Mouse (Mus musculus): ENCODE measurements around the gene Ccdc6.

Ccdc6 gene

GRCm38 (mm10) chr10:70096366-70097188, at the start of gene Ccdc6:
Ccdc6 (plus strand) TSS chr10:70097121.
- peak; percentile 88 for DNase-seq (ENCODE audit: low spot score)

- DNase-seq (ENCODE audit: low spot score) = no peak
Observed at GRCm38 (mm10) chr10:70049771-70050170, 47.1 kb upstream of the Ccdc6 start.

GRCm38 (mm10) chr10:70055291-70055690, 41.6 kb upstream of the Ccdc6 start:
- DNase-seq (ENCODE audit: low spot score) = no peak

DNA sequence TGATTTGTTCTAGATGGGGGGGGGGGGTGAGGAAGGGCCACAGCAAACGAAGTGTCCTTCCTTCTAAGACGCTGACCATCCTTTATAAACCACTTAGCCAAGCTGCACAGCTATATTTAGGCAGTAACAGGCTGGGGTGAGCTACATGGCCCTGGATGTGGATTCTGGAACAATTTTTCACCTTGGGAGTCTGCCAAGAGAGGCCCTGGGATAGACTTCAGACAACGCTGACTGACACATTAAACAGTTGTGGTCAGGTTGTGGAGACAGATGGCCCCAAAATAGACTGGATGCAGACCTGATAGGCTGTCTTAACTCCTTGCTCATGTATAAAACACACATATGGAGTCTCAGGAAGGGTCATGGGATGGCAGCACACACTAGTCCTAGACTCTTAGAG, 39.9 kb upstream of the Ccdc6 start:
- peak; percentile 28 for DNase-seq (ENCODE audit: low spot score)

DNA sequence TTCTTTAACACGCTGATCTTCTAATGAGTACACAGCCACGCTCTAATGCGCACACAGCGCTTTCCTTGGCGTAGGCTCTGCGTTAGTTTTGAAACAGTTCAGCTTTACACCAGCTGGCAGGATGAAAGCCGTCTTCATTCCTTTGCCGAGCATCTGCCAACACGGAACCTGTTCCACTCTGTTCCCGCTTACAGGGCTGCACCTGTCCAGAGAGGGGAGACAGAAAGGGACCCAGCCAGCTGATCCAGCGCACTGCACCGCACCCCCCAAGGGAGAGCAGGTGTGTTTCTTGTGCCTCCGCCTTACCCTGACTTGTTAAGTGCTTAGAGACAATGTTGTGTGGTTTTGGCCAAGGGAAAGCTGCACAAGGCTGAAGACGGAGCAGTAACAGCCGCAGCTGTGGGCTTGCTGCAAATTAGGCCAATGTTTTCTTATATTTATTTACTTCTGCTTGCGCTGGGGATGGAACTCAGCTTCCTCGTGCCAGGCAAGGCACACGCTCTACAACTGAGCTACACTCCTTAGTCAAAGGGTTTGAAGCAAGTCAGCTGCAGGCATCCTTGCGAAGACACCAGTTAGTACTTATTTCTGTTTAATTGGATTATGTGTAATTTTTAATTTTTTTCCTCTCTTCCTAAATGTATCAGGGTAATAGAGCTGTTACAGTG, 36.8 kb upstream of the Ccdc6 start:
- peak; percentile 10 for DNase-seq (ENCODE audit: low spot score)

GRCm38 (mm10) chr10:70060689-70061081, 36.2 kb upstream of the Ccdc6 start:
- DNase-seq (ENCODE audit: low spot score) = peak; percentile 49

DNA sequence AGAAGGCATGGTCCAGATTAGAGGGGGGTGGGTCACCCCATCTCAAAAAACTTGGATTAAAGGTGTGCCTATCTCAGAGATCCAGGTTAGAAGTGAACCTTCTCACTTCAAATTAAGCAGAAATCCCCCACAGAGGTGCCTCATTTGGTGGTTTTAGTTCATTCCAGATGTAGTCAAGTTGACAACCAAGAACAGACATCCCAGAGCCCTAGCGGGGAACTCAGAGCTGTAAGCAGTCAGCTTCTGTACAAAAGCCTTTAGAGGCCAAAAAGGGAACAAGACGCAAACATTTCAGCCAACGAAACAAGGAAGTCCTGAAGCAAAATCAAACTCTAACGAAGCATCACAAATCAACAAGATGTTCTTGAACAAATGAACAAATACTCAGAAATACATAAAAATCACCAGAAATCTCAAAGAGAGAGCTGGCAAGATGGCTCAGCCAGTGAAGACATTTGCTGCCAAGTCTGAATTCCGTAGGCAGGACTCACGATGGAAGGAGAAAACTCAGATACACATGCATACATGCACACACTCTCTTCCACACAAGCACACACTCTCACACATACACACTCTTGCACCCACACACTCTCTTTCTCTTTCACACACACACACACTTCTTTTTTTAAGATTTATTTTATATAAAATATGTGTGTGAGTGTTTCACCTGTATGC, 32.9 kb upstream of the Ccdc6 start:
- DNase-seq (ENCODE audit: low spot score) = no peak

DNA sequence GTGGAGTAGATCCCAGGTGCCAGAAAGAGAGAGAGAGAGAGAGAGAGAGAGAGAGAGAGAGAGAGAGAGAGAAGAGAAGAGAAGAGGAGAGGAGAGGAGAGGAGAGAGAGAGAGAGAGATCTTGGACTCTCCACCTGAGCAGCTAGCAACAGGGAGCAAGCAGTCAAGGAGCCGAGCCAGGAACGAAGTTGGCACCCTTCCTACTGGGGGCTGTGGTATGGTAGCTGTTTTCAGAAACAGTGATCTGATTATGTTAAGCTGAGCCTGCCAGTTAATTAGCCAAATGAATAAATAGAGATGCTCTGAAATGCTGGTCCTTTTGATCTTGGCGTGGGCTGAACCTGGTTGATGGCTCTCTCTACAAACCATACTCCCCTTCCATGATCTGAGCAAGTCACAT, 31.7 kb upstream of the Ccdc6 start:
- DNase-seq (ENCODE audit: low spot score) = peak; percentile 83

- peak; percentile 62 for DNase-seq (ENCODE audit: low spot score)
Observed at GRCm38 (mm10) chr10:70066497-70067168, 30.3 kb upstream of the Ccdc6 start.

DNA sequence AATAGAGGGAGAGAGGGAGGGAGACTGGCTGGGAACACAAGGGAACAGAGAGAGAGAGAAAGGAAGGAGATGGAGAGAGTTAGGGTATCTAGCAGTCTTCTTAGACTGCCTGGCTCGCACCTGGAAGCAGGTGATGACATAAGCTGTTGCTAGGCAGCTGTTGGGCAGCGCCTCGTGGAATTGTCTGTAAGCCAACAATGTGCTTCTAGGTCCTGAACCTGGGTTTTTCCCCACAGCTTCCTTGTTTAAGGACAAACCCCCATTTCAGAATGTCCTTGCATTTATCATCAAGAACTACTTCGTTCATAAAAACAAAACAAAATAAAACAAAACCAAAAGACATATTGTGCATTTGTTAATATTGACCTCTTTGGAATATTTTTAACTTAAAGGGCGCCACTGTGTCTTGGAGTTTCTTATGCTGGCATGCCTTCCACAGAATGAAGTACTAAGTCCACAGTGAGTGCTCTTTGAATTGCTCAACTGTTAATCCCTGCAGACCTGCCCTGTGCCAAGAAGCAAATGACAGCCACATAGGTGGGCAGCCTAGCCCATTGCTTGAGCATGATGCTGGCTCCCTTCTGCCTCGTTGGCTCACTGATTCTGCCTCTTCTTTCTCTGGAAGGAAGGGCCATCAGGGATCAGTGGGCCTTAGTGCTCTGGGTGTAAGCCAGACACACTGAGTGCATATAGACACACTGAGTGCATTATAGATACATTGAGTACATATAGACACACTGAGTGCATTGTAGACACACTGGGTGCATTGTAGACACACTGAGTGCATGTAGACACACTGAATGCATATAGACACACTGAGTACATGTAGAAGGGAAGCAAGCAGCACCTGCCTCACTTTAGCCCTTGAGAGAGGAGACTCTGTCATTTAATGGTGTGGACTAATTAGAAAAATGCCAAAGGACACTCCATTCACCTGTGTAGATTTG, 29.5 kb upstream of the Ccdc6 start:
- peak; percentile 62 for DNase-seq (ENCODE audit: low spot score)

DNA sequence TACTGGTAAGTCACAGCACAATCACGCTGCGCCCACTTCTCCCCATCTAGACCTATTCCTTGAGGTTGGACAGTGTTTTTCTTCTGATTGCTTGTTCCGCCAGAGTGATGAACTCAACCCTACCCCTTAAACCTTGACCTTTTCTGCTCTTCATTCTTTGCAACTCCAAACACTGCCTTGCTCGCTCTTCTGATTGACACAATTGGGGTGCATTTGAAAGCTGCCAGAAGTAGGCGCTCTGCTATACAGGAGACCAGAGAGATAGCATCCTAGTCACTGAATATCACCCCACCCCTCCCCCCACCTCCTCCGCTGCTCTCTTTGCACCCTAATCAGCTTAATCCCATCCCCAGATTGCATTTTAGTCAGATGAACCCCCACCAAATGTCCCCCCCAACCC, 27.6 kb upstream of the Ccdc6 start:
- no peak for DNase-seq (ENCODE audit: low spot score)

- no peak for DNase-seq (ENCODE audit: low spot score)
Observed at GRCm38 (mm10) chr10:70071334-70071733, 25.6 kb upstream of the Ccdc6 start.

- DNase-seq (ENCODE audit: low spot score) = no peak
Observed at GRCm38 (mm10) chr10:70077452-70077851, 19.5 kb upstream of the Ccdc6 start.

DNA sequence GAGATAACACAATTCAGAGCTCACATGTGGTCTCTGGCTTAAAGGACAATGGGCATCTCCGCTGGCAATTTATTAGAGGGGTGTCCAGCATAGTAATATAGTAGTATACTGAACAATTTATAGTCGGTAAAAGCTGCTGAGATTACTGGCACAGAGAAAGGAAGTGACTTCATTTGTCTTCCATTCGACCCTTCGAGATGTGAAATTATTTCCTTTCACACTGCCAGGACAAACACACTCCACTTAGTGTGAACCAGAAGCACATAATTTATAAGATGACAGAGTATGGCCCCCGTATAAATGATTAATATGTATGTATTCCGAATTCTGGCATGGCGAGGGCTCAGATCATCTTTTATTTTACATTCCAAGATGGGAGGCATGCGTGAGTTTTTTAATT, 16.0 kb upstream of the Ccdc6 start:
- DNase-seq (ENCODE audit: low spot score) = no peak

DNA sequence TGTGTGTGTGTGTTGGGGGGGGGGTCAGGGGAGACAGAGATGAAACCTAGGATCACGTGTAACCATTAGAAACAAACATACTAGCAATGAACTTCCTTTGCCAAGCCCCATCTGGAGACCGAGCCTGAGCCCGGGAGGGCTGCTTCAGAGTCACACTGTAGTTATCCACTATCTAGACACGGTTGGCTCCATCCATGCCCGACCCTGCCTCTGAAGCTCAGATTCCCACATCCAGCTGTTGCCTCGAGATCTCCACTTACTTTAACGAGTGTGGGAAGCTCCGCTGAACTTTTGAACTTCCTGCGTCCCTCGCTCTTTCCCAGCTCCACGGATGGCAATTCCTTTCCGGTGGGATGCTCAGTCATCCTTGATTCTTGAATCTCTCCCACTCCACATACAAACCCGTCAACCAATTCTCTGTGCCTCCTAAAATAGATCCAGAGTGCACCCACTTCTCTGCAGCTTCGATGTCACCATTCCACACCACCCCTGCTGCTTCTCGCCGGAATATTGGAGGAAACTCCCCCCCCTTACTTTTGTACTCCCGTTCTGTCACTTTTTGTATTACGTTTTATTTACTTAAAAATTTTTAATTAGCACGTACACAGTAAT, 15.3 kb upstream of the Ccdc6 start:
- no peak for DNase-seq (ENCODE audit: low spot score)

DNA sequence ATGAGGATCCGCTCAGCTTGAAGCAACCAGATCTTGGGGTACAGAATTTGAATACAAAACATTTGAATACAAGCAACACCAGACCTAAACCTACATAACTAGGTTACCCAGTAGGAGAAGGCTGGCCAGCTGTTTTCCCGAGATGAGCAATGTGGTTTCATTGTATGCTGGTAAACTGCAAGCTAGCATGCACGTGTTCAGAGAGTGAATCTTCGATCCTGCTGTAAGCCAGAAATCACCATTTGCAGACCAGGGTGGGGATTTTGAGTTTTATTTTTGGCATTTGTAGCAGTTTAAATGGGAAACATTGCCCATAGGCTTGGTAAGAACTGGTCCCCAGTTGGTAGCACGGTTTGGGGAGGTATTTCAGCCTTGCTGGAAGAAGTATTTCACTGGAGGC, 13.7 kb upstream of the Ccdc6 start:
- DNase-seq (ENCODE audit: low spot score) = no peak

GRCm38 (mm10) chr10:70085256-70085961, 11.5 kb upstream of the Ccdc6 start:
- no peak for DNase-seq (ENCODE audit: low spot score)

DNA sequence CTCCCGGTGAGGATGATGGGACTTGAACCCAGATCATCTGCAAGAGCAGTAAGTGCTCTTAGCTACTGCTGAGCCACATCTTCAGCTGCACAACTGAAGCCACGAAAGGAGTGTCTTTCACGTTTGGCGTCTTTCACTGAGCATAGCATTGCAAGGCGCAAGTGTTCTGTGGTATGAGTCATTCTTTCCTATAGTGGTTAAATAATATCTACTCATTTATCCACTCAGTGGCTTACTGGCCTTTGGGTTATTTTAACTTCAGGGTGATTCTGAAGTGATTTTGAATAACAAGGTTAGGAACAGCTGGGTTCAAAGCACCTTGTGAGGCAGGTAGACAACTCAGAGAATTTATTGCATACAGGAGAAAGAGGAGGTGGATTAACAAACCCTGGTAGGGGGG, 8.1 kb upstream of the Ccdc6 start:
- no peak for DNase-seq (ENCODE audit: low spot score)

- DNase-seq (ENCODE audit: low spot score) = no peak
Observed at GRCm38 (mm10) chr10:70091876-70092462, 5.0 kb upstream of the Ccdc6 start.

- no peak for DNase-seq (ENCODE audit: low spot score)
Observed at GRCm38 (mm10) chr10:70093782-70094181, 3.1 kb upstream of the Ccdc6 start.
